Mouse (Mus musculus) limb, embryonic 13.5 days (tissue): ENCODE measurements at regions not wholly inside any gene's neighbourhood (a gene's known extent, or its start where the extent isn't known, plus 50 kb on each side); places are given as distances from the start of the nearest gene placed in this dataset.

ENCODE experiments used
- ATAC-seq: fragments of 200-750 bp; cut with Nextera tagmentation; 2 replicates; pipeline ENCODE4 v1.8.0; 2017; ENCODE audit warnings: low read depth, moderate number of reproducible peaks, moderate TSS enrichment; ENCODE audit not compliant: low FRiP score
- H3K27ac ChIP-seq: fragments of 300-500 bp; sonication (generic); 2 replicates; pipeline ENCODE4 v1.5.1; 2015; ENCODE audit warnings: inconsistent platforms, mild to moderate bottlenecking, moderate library complexity
- H3K27me3 ChIP-seq: fragments of 300-500 bp; sonication (generic); 2 replicates; pipeline ENCODE4 v1.6.1; 2015; ENCODE audit warnings: mild to moderate bottlenecking, inconsistent platforms
- H3K36me3 ChIP-seq: fragments of 300-500 bp; sonication (generic); 2 replicates; pipeline ENCODE4 v1.6.1; 2015; ENCODE audit warnings: inconsistent platforms, mild to moderate bottlenecking, moderate library complexity
- H3K4me1 ChIP-seq: fragments of 300-500 bp; sonication (generic); 2 replicates; pipeline ENCODE4 v1.6.1; 2015; ENCODE audit warnings: inconsistent platforms
- H3K4me2 ChIP-seq: fragments of 300-500 bp; sonication (generic); replicated peaks from 2 replicates; pipeline ENCODE4 v1.6.1; 2015; ENCODE audit warnings: inconsistent platforms, mild to moderate bottlenecking, moderate library complexity
- H3K4me3 ChIP-seq: fragments of 300-500 bp; sonication (generic); 2 replicates; pipeline ENCODE4 v1.5.1; 2015; ENCODE audit warnings: moderate library complexity, mild to moderate bottlenecking, inconsistent platforms
- H3K9ac ChIP-seq: fragments of 300-500 bp; sonication (generic); 2 replicates; pipeline ENCODE4 v1.6.1; 2015; ENCODE audit warnings: mild to moderate bottlenecking, inconsistent platforms
- H3K9me3 ChIP-seq: fragments of 300-500 bp; sonication (generic); 2 replicates; pipeline ENCODE4 v1.6.1; 2016; ENCODE audit warnings: inconsistent platforms
- WGBS: fragments of 180-500 bp; shearing (Covaris S2); methylation state at CpG from one replicate; pipeline ENCODE4 v1.1.7; 2015; 5-methylcytosine and 5-hydroxymethylcytosine counted together

DNA sequence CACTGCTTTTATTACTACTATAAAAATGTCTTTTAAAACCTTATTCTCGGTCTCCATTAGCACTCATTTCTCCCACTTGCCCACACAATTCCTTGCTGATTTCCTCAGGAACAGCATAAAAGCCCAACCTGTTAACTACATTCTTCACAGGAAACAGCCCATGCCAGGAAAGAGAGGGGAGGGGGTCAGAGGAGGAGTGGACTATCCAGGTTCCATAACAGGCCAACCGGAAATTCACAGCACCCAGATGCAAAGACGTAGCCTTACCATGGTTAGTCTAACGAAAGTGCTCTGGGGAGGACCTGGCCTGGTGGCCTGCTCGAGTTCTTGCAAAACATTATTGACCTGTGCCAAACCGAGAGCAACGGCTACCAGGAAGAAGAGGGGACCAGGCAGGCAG is 94.3 kb downstream of the Zfp706 start:
- Histone ChIP-seq H3K9ac (no peak overlapping the region), H3K9me3 (0 out of 2 replicates have a peak, but pooled peaks cover 6% of the 10 kb centered on the region), H3K27ac (peak overlapping the region; percentile 52; the same call in 1 of the 2 replicates), H3K27me3 (peaks cover 8% of the 10 kb centered on the region), H3K4me2 (no peak overlapping the region; the same call in 1 of the 2 replicates), H3K4me3 (no peak overlapping the region), H3K36me3 (no peaks in the 10 kb centered on the region), H3K4me1 (peaks cover 36% of the 10 kb centered on the region)
- ATAC-seq = peak; percentile 54; the same call in 1 of the 2 replicates
- 38% methylated on average over 7 of the region's 7 CpGs for WGBS

- H3K9me3 ChIP-seq = 0 out of 2 replicates have a peak, but pooled peaks cover 6% of the 10 kb centered on the region
- H3K4me3 ChIP-seq = no peak overlapping the region
- no peak overlapping the region for H3K4me2 ChIP-seq
- no peak for ATAC-seq
- H3K4me1 ChIP-seq = peaks cover 32% of the 10 kb centered on the region
- H3K27me3 ChIP-seq = no peaks in the 10 kb centered on the region; the same call in 1 of the 2 replicates
- no peaks in the 10 kb centered on the region for H3K36me3 ChIP-seq
- 56% methylated on average over 2 of the region's 2 CpGs for WGBS
- no peak overlapping the region for H3K9ac ChIP-seq
- H3K27ac ChIP-seq = no peak overlapping the region
Observed at GRCm38 (mm10) chr15:36910272-36910671, 97.3 kb downstream of the Zfp706 start.

- Histone ChIP-seq H3K9ac (no peak overlapping the region), H3K27ac (no peak overlapping the region), H3K4me3 (no peak overlapping the region), H3K27me3 (no peaks in the 10 kb centered on the region; the same call in 1 of the 2 replicates), H3K4me1 (peaks cover 32% of the 10 kb centered on the region), H3K4me2 (no peak overlapping the region), H3K36me3 (no peaks in the 10 kb centered on the region), H3K9me3 (0 out of 2 replicates have a peak, but pooled peaks cover 6% of the 10 kb centered on the region)
- WGBS = 85% methylated on average over 3 of the region's 3 CpGs
- ATAC-seq = no peak
Observed at GRCm38 (mm10) chr15:36909494-36909893, 98.1 kb downstream of the Zfp706 start.

DNA sequence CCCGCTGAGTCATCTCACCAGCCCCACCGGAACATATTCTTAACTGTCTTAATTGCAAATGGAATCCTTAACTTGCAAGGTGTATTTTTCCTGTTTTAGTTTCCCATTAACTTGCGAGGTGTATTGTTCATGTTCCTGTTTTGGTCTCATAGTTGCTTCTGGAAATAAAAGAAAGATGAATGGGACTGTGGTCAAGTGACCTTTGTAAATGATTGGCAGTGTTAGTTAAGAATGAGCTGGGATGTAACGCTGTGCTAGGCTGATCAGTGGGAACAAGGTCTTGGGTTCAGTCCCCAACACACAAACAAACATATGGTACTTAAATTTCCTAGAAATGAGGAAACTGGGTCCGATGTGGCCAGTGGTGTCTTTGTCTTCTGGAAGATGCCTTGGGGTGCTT is 100.8 kb downstream of the Zfp706 start:
- Histone ChIP-seq H3K36me3 (no peaks in the 10 kb centered on the region), H3K27me3 (no peaks in the 10 kb centered on the region; the same call in 1 of the 2 replicates), H3K4me3 (no peak overlapping the region), H3K4me1 (peaks cover 19% of the 10 kb centered on the region), H3K27ac (no peak overlapping the region), H3K9me3 (no peaks in the 10 kb centered on the region), H3K9ac (no peak overlapping the region), H3K4me2 (no peak overlapping the region)
- ATAC-seq = no peak
- WGBS = 90% methylated on average over 5 of the region's 5 CpGs

GRCm38 (mm10) chr15:36906052-36906451 is 101.5 kb downstream of the Zfp706 start:
- Histone ChIP-seq H3K9ac (no peak overlapping the region), H3K9me3 (no peaks in the 10 kb centered on the region)
- ATAC-seq = no peak

GRCm38 (mm10) chr15:36903922-36904321 is 103.7 kb downstream of the Zfp706 start:
- Histone ChIP-seq H3K4me2 (no peak overlapping the region), H3K36me3 (no peaks in the 10 kb centered on the region), H3K4me3 (no peak overlapping the region), H3K27ac (no peak overlapping the region), H3K9me3 (no peaks in the 10 kb centered on the region), H3K27me3 (no peaks in the 10 kb centered on the region), H3K4me1 (peaks cover 21% of the 10 kb centered on the region), H3K9ac (no peak overlapping the region)
- WGBS = 84% methylated on average over 5 of the region's 5 CpGs
- no peak for ATAC-seq

More at GRCm38 (mm10) chr15:36906052-36906451, 101.5 kb downstream of the Zfp706 start:
- no peak overlapping the region for H3K27ac ChIP-seq
- H3K36me3 ChIP-seq = no peaks in the 10 kb centered on the region
- H3K4me3 ChIP-seq = no peak overlapping the region
- peaks cover 19% of the 10 kb centered on the region for H3K4me1 ChIP-seq
- 70% methylated on average over 3 of the region's 3 CpGs for WGBS
- H3K4me2 ChIP-seq = no peak overlapping the region
- no peaks in the 10 kb centered on the region; the same call in 1 of the 2 replicates for H3K27me3 ChIP-seq

DNA sequence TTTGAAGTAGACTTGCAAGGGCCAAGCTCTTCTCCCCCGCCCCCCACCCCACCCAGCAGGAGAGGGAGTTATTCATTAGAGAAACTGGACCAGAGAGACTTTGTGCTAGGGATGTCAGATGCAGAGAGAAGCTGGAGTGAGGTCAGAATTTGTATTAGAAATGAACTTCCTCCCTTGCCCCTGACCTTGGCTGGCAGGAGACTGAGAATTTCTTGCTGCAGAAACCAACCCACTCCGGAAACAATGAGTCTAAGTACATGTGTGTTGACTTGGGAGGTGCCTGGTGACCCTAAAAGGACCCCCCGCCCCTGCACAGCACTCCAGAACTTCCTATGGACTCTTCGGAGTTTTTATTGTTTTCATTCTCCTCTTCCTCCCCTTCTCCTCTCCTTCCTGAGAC is 104.3 kb downstream of the Zfp706 start:
- Histone ChIP-seq H3K9ac (no peak overlapping the region), H3K27me3 (no peaks in the 10 kb centered on the region), H3K4me2 (no peak overlapping the region), H3K9me3 (no peaks in the 10 kb centered on the region), H3K4me1 (peaks cover 21% of the 10 kb centered on the region), H3K36me3 (no peaks in the 10 kb centered on the region), H3K4me3 (no peak overlapping the region), H3K27ac (no peak overlapping the region)
- no peak for ATAC-seq
- WGBS = 48% methylated on average over 4 of the region's 4 CpGs

DNA sequence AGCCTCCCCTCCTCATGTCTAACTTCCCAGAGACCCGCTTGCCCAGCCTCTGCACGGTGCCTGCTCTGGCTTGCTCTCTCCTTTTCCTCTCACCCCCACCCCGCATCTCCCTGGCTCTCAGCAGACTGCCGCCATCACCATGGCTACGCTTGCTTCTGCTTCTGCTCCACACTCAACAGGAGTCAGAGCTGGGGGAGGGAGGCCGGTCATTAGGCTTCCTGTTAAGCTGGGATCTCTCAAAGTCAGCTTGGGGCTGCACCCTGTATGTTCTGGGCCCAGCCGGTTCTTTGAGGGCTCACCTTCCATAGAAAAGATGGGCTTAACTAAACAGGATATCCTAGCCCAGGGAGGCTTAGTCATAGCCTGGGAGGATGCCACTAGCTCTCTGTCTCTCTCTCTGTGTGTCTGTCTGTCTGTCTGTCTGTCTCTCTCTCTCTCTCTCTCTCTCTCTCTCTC is 105.7 kb downstream of the Zfp706 start:
- WGBS = 3% methylated on average over 7 of the region's 7 CpGs
- no peak overlapping the region for H3K9ac ChIP-seq
- H3K4me3 ChIP-seq = no peak overlapping the region
- peaks cover 21% of the 10 kb centered on the region for H3K4me1 ChIP-seq
- no peak overlapping the region for H3K27ac ChIP-seq
- H3K27me3 ChIP-seq = no peaks in the 10 kb centered on the region
- H3K9me3 ChIP-seq = no peaks in the 10 kb centered on the region
- ATAC-seq = peak; percentile 84
- H3K4me2 ChIP-seq = peak overlapping the region; percentile 24; the same call in 1 of the 2 replicates
- H3K36me3 ChIP-seq = no peaks in the 10 kb centered on the region

DNA sequence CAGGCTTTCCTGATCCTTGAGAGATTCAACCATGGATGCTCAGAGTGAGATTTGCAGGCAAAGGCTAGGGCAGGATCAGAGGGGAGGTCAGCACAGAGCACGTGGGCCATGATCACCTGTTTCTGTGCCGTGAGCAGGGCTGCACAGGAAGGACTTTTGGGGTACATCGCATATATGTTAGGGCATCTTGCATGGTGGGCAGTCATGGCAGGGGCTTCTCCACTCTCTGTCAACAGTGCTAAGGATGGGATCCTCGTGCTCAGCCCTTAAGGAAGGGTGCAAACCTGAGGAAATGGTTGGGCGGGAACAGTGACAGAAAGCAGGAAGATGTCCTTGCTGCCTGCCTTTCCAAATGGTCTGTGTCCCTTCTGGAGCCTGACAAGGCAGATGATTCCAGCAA is 106.2 kb downstream of the Zfp706 start:
- H3K9me3 ChIP-seq = no peaks in the 10 kb centered on the region
- H3K27me3 ChIP-seq = no peaks in the 10 kb centered on the region
- no peak overlapping the region for H3K27ac ChIP-seq
- peak overlapping the region; percentile 24; the same call in 1 of the 2 replicates for H3K4me2 ChIP-seq
- WGBS = 60% methylated on average over 5 of the region's 5 CpGs
- ATAC-seq = no peak
- H3K4me1 ChIP-seq = peaks cover 21% of the 10 kb centered on the region
- H3K4me3 ChIP-seq = no peak overlapping the region
- H3K9ac ChIP-seq = no peak overlapping the region
- no peaks in the 10 kb centered on the region for H3K36me3 ChIP-seq

- H3K9me3 ChIP-seq = no peaks in the 10 kb centered on the region
- H3K4me3 ChIP-seq = no peak overlapping the region
- H3K9ac ChIP-seq = no peak overlapping the region
- no peak overlapping the region for H3K27ac ChIP-seq
- H3K27me3 ChIP-seq = no peaks in the 10 kb centered on the region
- ATAC-seq = no peak
- H3K36me3 ChIP-seq = no peaks in the 10 kb centered on the region
- no peak overlapping the region for H3K4me2 ChIP-seq
- H3K4me1 ChIP-seq = peaks cover 21% of the 10 kb centered on the region
- 39% methylated on average over 2 of the region's 2 CpGs for WGBS
Observed at GRCm38 (mm10) chr15:36900940-36901339, 106.6 kb downstream of the Zfp706 start.

DNA sequence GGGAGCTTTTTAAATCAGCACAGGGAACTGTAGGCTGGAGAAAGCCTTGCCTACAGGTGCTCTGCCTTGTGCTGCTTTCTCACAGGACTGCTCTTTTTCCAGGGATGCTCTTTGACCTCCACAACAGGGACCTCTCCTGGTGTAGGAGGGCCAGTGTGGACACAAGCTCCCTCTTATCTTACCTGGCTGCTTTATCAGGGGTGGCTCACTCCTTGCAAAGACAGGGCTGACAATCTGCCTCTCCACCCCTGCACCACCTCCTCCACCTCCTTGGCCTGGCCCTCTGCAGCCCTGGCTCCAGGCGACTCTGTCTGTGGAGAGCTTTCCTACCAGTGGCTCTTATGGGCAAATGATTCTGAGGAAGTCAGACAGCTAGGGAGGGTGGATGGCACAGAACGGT is 107.7 kb downstream of the Zfp706 start:
- no peak for ATAC-seq
- WGBS = 62% methylated on average over 2 of the region's 2 CpGs

DNA sequence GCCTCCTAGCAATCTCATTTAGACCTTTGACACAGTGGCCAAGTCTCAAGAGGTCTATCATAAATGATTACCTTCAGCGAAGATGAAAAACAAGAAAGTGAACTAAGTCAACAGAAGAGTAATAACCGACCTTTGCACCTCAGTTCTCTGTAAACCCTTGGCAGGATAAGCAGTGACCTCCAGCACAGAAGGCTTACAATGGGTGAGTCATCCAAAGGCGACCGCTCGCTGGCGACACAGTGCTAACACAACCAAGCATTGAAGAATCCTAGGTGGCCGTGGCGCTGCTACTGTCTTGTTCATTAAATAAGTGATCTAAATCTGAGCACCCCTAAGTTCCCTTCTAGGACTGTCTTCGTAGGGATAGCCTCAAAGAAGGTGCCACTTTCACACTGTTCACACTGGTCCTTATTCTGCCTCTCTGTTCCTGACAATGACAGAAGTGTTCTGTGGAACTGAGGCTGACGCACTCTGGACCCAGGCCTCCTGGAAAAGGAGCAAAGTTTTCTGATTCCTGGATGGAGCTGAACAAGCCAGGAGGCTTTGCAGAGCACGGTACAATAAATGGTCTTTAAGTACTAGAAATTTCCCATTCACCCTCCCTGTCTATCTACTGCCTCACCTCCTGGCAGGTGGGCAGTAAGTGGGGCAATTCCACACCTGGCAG is 108.6 kb downstream of the Zfp706 start:
- WGBS = 88% methylated on average over 11 of the region's 11 CpGs
- Histone ChIP-seq H3K4me3 (no peak overlapping the region), H3K4me1 (peaks cover 21% of the 10 kb centered on the region), H3K9me3 (no peaks in the 10 kb centered on the region), H3K27me3 (no peaks in the 10 kb centered on the region), H3K36me3 (no peaks in the 10 kb centered on the region), H3K27ac (no peak overlapping the region), H3K9ac (no peak overlapping the region), H3K4me2 (no peak overlapping the region)
- ATAC-seq = no peak

More for the DNA sequence above, 107.7 kb downstream of the Zfp706 start:
- Histone ChIP-seq H3K4me1 (peaks cover 21% of the 10 kb centered on the region), H3K4me2 (no peak overlapping the region), H3K27ac (no peak overlapping the region), H3K4me3 (no peak overlapping the region), H3K9me3 (no peaks in the 10 kb centered on the region), H3K9ac (no peak overlapping the region), H3K36me3 (no peaks in the 10 kb centered on the region), H3K27me3 (no peaks in the 10 kb centered on the region)

DNA sequence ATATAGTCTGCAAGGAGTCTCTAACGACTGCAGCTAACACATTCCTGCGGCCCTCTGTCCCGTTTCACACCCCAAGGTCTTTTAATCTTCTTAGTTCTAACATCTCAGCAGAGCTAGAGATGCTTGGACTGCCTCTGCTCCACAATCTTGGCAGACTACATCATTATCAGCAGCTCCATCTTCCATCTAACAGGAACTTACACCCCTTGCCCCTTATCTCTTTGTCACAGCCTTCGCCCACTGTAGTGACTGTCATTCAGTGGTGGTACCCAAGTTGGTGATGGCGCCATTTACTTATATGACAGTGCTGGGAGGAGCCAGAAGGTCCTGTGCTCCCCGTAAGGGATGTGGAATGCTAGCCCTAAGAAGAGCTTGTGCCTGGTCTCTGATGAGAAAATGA is 109.2 kb downstream of the Zfp706 start:
- no peaks in the 10 kb centered on the region for H3K36me3 ChIP-seq
- ATAC-seq = no peak
- no peak overlapping the region for H3K4me3 ChIP-seq
- H3K27ac ChIP-seq = no peak overlapping the region
- WGBS = 83% methylated on average over 6 of the region's 6 CpGs
- no peaks in the 10 kb centered on the region for H3K9me3 ChIP-seq
- H3K4me1 ChIP-seq = peaks cover 26% of the 10 kb centered on the region
- H3K27me3 ChIP-seq = 0 out of 2 replicates have a peak, but pooled peaks cover 3% of the 10 kb centered on the region
- no peak overlapping the region for H3K4me2 ChIP-seq
- no peak overlapping the region for H3K9ac ChIP-seq
